ENCODE assay signal across 8 mouse cellular contexts in genomic region chr11:120712771-120713568, GRCm38 (mm10). TPM values are rescaled to one million over a fixed set of nuclear protein-coding genes. Genes with fewer than 3 reads are reported as not detected.
A peak's percentile ranks its signal among the peaks of the same experiment; 100 is the strongest.
DNase-seq lines count a peak whose midpoint lies in the region; ATAC-seq and TF ChIP-seq lines count a peak whose summit lies in the region.

No protein-coding gene starts in this region.

- no peaks in the 10 kb centered on the region for H3K9me3 ChIP-seq in E14TG2a.4 (ENCODE audit: low read length)
- no peaks in the 10 kb centered on the region for H3K9me3 ChIP-seq in intestine, embryonic 14.5 days (ENCODE audit: control insufficient read depth, low read length)
- H3K9me3 ChIP-seq in liver, embryonic 15.5 days (replicated peaks), result no peaks in the 10 kb centered on the region
- H3K9me3 ChIP-seq in neural tube, embryonic 13.5 days, result no peaks in the 10 kb centered on the region

- H3K27me3 ChIP-seq in E14TG2a.4 (ENCODE audit: insufficient read depth, low read length), result peaks cover 16% of the 10 kb centered on the region
- H3K27me3 ChIP-seq in intestine, embryonic 14.5 days (replicated peaks; ENCODE audit: control insufficient read depth, insufficient read depth, low read length), result no peaks in the 10 kb centered on the region
- H3K27me3 ChIP-seq in liver, embryonic 15.5 days, result no peaks in the 10 kb centered on the region
- H3K27me3 ChIP-seq in neural tube, embryonic 13.5 days, result no peaks in the 10 kb centered on the region

- peak overlapping the region; percentile 22 for H3K27ac ChIP-seq in intestine, embryonic 14.5 days (ENCODE audit: low read depth)
- H3K27ac ChIP-seq in liver, embryonic 15.5 days (replicated peaks), result peak overlapping the region; percentile 74
- peak overlapping the region; percentile 83 for H3K27ac ChIP-seq in neural tube, embryonic 13.5 days (replicated peaks)

- peak; percentile 53 for ATAC-seq in intestine, embryonic 14.5 days (replicated peaks; ENCODE audit: low FRiP score, low TSS enrichment, low read depth)
- ATAC-seq in liver, embryonic 15.5 days (ENCODE audit: insufficient read depth), result peak; percentile 8
- peak; percentile 49 for ATAC-seq in neural tube, embryonic 13.5 days (ENCODE audit: low read depth)

- H3K36me3 ChIP-seq in E14TG2a.4 (ENCODE audit: insufficient read depth, low read length), result peaks cover 82% of the 10 kb centered on the region
- H3K36me3 ChIP-seq in intestine, embryonic 14.5 days (ENCODE audit: control insufficient read depth, insufficient read depth, low read length), result peaks cover 40% of the 10 kb centered on the region
- peaks cover 19% of the 10 kb centered on the region; the same call in 1 of the 2 replicates for H3K36me3 ChIP-seq in liver, embryonic 15.5 days (replicated peaks)
- H3K36me3 ChIP-seq in neural tube, embryonic 13.5 days, result peaks cover 58% of the 10 kb centered on the region

- H3K9ac ChIP-seq in intestine, embryonic 14.5 days (ENCODE audit: low read length), result peak overlapping the region; percentile 64
- peak overlapping the region; percentile 71 for H3K9ac ChIP-seq in liver, embryonic 15.5 days
- H3K9ac ChIP-seq in neural tube, embryonic 13.5 days, result peak overlapping the region; percentile 75

- peak; percentile 78 for DNase-seq in 3T3-L1 (ENCODE audit: low read depth, low spot score)
- peak; percentile 78 for DNase-seq in cerebellum, adult 9-11 months
- DNase-seq in gastrocnemius, postnatal 25 days, result peak; percentile 54
- peak; percentile 93 for DNase-seq in intestine, embryonic 14.5 days (ENCODE audit: low spot score)
- DNase-seq in thymus, postnatal 36 days, result peak; percentile 68 to 70

- WGBS in intestine, embryonic 14.5 days, result under 1% methylated on average over 38 of the region's 38 CpGs
- WGBS in liver, embryonic 15.5 days (ENCODE audit: insufficient replicate concordance), result under 1% methylated on average over 38 of the region's 38 CpGs
- WGBS in neural tube, embryonic 13.5 days, result under 1% methylated on average over 38 of the region's 38 CpGs

- peaks cover 65% of the 10 kb centered on the region for H3K4me1 ChIP-seq in E14TG2a.4 (replicated peaks; ENCODE audit: low read depth, low read length)
- peaks cover 15% of the 10 kb centered on the region for H3K4me1 ChIP-seq in intestine, embryonic 14.5 days (replicated peaks; ENCODE audit: control insufficient read depth, insufficient read depth, low read length)
- H3K4me1 ChIP-seq in liver, embryonic 15.5 days (replicated peaks), result peaks cover 30% of the 10 kb centered on the region
- H3K4me1 ChIP-seq in neural tube, embryonic 13.5 days (replicated peaks), result peaks cover 32% of the 10 kb centered on the region

- H3K4me3 ChIP-seq in E14TG2a.4 (replicated peaks; ENCODE audit: low read length), result peak overlapping the region; percentile 92
- peak overlapping the region; percentile 73 for H3K4me3 ChIP-seq in intestine, embryonic 14.5 days (ENCODE audit: low read depth, low read length)
- H3K4me3 ChIP-seq in liver, embryonic 15.5 days (replicated peaks), result peak overlapping the region; percentile 71
- H3K4me3 ChIP-seq in neural tube, embryonic 13.5 days, result peak overlapping the region; percentile 51

- peak overlapping the region; percentile 68 for H3K4me2 ChIP-seq in intestine, embryonic 14.5 days (ENCODE audit: low read length)
- H3K4me2 ChIP-seq in liver, embryonic 15.5 days, result peak overlapping the region; percentile 96
- peak overlapping the region; percentile 99 for H3K4me2 ChIP-seq in neural tube, embryonic 13.5 days

- TF ChIP-seq CTCF in E14TG2a.4 (conservative IDR thresholded peaks at IDR 0.05; ENCODE audit: low read length), result peak; percentile 51

RNA-seq across cellular contexts. Expression of gene Cenpx, which starts 0.6 kb away (rescaled TPM):
- 10 to 100 TPM; 25.4 to 32.7 TPM for total RNA-seq in gastrocnemius, postnatal 25 days (2021)
- polyA plus RNA-seq in intestine, embryonic 14.5 days (2014; fragmentation: Nextera tagmentation; extraction: Ambion mirVana), result 178 TPM in 2 replicates
- polyA plus RNA-seq in liver, embryonic 15.5 days (2015; fragmentation: Nextera tagmentation; extraction: Ambion mirVana), result 80.9 and 88.4 TPM in 2 replicates
- polyA plus RNA-seq in neural tube, embryonic 13.5 days (2015; fragmentation: Nextera tagmentation; extraction: Ambion mirVana), result 91.2 and 101 TPM in 2 replicates

RNA-seq across cellular contexts. Expression of gene Lrrc45, which starts 0.8 kb away (rescaled TPM):
- 1 to 10 TPM; 4.0 to 4.3 TPM for total RNA-seq in gastrocnemius, postnatal 25 days (2021)
- 42.8 and 44.9 TPM in 2 replicates for polyA plus RNA-seq in intestine, embryonic 14.5 days (2014; fragmentation: Nextera tagmentation; extraction: Ambion mirVana)
- 9.7 and 11.5 TPM in 2 replicates for polyA plus RNA-seq in liver, embryonic 15.5 days (2015; fragmentation: Nextera tagmentation; extraction: Ambion mirVana)
- 64.4 and 66.0 TPM in 2 replicates for polyA plus RNA-seq in neural tube, embryonic 13.5 days (2015; fragmentation: Nextera tagmentation; extraction: Ambion mirVana)

RNA-seq across cellular contexts. Expression of gene Rac3, which starts 8.3 kb away (rescaled TPM):
- total RNA-seq in gastrocnemius, postnatal 25 days (2021), result 1 to 10 TPM; 1.2 TPM
- polyA plus RNA-seq in intestine, embryonic 14.5 days (2014; fragmentation: Nextera tagmentation; extraction: Ambion mirVana), result 9.4 and 10.2 TPM in 2 replicates
- polyA plus RNA-seq in liver, embryonic 15.5 days (2015; fragmentation: Nextera tagmentation; extraction: Ambion mirVana), result 0.96 and 1.5 TPM in 2 replicates
- 235 and 267 TPM in 2 replicates for polyA plus RNA-seq in neural tube, embryonic 13.5 days (2015; fragmentation: Nextera tagmentation; extraction: Ambion mirVana)

RNA-seq across cellular contexts. Expression of gene Dcxr, which starts 14.1 kb away (rescaled TPM):
- 1 to 10 TPM; 5.8 to 6.0 TPM for total RNA-seq in gastrocnemius, postnatal 25 days (2021)
- 25.3 and 25.8 TPM in 2 replicates for polyA plus RNA-seq in intestine, embryonic 14.5 days (2014; fragmentation: Nextera tagmentation; extraction: Ambion mirVana)
- 20.2 and 24.6 TPM in 2 replicates for polyA plus RNA-seq in liver, embryonic 15.5 days (2015; fragmentation: Nextera tagmentation; extraction: Ambion mirVana)
- 10.6 and 13.0 TPM in 2 replicates for polyA plus RNA-seq in neural tube, embryonic 13.5 days (2015; fragmentation: Nextera tagmentation; extraction: Ambion mirVana)

RNA-seq across cellular contexts. Expression of gene Cbr2, which starts 18.9 kb away (rescaled TPM):
- 10 to 100 TPM in 1 of 2 experiments, 1 to 10 TPM in 1; 9.6 to 16.9 TPM for total RNA-seq in gastrocnemius, postnatal 25 days (2021)
- polyA plus RNA-seq in intestine, embryonic 14.5 days (2014; fragmentation: Nextera tagmentation; extraction: Ambion mirVana), result 0.70 TPM in 1 of 2 replicates, not detected in the other
- polyA plus RNA-seq in liver, embryonic 15.5 days (2015; fragmentation: Nextera tagmentation; extraction: Ambion mirVana), result 0.37 TPM in 1 of 2 replicates, not detected in the other
- 0.99 and 1.2 TPM in 2 replicates for polyA plus RNA-seq in neural tube, embryonic 13.5 days (2015; fragmentation: Nextera tagmentation; extraction: Ambion mirVana)

Comparison
In these comparisons a context has a peak if more than half of its experiments do, and no peak if none do; other contexts are left out.
1. Peak in every context shown above with its lines: DNase-seq, ATAC-seq, H3K4me3 ChIP-seq and H3K27ac ChIP-seq.
2. H3K27ac ChIP-seq: peak in every context shown above with its lines; median percentile 83 in neural tube, embryonic 13.5 days; 74 in liver, embryonic 15.5 days; 22 in intestine, embryonic 14.5 days.
3. RNA of gene Rac3, which starts 8.3 kb away (polyA plus RNA-seq): 235 to 267 TPM in neural tube, embryonic 13.5 days; 9.4 to 10.2 TPM in intestine, embryonic 14.5 days and 0.96 to 1.5 TPM in liver, embryonic 15.5 days; every median in the first group is over 10 times any median in the second.